Mouse (Mus musculus): ENCODE data around the gene Mycn. TPM values are rescaled to one million over a fixed set of nuclear protein-coding genes. Genes with fewer than 3 reads are reported as not detected.

Gene Mycn
- total RNA-seq (2021): 10 to 100 TPM in 1 of 2 experiments, 1 to 10 TPM in 1; 4.9 to 12.4 TPM
- long read RNA-seq, experiment 1, transcript Mycn-201 (3 exons, 2,674 nt): major isoform, 8 of 10 reads
- long read RNA-seq, experiment 1, partial matches to known transcripts: 0 of 10 reads
- long read RNA-seq, experiment 1, other reads (novel, unspliced or antisense): 0 of 10 reads
- long read RNA-seq, experiment 2, partial matches to known transcripts: 0 of 3 reads
- long read RNA-seq, experiment 2, other reads (novel, unspliced or antisense): 0 of 3 reads

DNA sequence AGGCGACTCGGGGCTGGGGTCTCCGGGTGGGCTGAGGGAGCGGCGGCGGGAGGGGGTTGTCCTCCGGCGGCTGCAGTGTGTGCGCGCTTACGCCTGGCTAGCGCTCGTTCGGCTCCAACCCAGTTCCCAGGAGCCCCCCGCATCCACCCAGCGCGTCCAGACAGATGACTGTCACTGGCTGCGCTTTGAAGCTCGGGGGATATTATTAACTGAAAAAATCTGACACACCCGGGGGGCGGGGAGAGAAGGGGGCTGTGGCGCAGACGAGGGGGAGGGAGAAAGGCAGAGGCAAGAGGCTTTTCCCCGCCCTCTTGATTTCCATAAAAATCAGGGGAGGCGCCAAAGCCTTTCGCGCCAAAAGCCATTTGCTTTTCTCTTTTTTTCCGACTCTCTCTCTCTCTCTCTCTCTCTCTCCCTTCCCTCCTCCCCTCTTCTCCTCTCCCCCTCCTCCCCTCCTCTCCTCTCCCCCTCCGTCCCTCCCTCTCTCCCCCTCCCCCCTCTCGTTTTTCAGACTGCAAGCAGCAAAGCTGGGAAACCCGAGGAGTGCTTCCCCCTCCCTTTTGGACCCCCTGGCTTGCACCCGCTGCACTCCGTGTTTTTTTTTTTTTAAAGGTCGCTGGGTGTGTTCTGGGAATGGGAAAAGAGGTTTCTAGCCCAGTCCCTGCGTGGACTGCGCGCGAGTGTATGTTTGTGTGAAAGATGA, at the start of gene Mycn:
Mycn (minus strand) TSS at position 254 of the 703 bp plus-strand sequence.
- peak; percentile 74 to 85 for DNase-seq

DNA sequence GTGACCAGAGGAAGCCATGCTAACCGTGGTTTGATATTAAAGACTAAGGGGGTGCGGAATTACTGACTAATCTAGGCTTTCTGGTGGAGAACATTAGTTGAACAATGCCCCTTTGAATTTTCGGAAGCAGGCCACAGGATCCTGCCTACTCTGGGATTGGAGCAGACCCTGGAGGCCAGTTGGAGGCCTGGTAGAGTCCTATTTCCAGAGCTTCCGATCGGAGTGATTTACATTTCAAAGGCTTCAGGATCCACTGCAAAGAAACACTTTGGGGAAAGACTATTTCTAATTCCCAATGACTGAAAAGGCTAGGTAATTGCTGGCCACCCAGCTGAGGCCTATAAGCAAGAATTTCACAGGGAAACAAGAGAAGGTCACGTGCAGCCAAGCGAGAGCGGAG, 45.7 kb upstream of the Mycn start:
- no peak for DNase-seq

DNA sequence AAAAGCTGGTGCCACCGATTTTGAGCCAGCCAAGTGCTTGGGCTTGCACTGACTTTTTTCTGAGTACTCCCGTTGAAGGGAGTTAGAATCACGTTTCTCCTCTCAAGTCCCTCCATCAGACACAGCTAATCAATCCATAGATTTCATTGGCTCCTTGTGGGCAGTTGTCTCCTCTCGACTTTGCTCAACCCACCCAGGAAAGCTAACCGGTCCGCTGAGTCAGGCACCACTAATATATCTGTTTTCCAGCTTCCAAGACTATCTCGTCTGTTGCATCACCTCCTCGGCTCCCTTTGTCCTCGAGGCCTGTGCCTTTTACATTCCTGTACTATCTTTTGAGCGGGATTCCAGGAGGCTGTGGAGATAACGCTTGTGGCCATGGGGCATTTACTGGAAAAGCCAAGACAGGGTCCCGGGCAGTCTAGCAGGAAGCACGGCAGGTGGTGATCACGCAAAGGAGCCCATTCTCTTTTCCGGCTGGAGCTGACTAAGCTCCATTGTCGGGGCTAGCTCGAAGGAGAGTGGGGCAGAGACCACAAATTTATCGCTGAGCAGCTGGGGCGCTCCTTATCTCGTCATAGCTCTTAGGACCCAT, 45.0 kb upstream of the Mycn start:
- no peak for DNase-seq

DNA sequence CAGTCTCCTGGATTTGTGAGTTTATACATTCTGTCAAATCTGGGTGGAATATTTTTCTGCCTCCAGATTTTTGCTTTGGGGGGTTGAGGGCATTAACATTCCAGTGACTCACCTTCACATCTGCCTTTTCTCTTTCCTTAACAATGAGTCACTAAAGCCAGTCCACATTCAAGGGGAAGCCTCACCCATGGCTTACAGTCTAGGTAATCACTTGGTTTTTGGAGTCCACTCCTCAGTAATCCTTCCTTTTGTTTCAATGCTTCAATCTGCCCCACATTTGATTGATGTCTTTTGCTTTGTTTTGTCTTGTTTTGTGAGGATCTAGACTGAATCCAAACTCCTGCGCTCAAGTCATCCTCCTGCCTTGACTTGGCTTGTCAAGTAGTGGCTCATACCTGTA, 41.3 kb upstream of the Mycn start:
- DNase-seq: no peak

DNA sequence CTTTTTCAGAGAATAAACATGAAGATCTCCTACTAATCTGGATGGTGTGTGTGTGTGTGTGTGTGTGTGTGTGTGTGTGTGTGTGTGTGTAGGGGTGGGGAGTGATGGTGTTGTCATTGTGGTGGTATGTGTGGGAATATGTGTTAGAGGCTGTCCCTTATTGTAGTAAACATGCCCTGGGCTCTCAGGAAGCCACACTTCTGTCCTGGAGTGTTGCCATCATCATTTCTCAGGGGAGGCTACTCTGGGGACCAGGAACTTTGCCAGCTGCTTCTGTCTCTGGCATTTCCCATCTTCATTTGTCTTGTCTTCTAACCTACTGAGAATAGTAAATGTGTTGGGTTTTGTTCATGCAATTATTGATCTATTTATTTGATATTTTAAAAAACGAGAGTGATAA, 33.7 kb upstream of the Mycn start:
- peak; percentile 43 to 53 for DNase-seq

DNA sequence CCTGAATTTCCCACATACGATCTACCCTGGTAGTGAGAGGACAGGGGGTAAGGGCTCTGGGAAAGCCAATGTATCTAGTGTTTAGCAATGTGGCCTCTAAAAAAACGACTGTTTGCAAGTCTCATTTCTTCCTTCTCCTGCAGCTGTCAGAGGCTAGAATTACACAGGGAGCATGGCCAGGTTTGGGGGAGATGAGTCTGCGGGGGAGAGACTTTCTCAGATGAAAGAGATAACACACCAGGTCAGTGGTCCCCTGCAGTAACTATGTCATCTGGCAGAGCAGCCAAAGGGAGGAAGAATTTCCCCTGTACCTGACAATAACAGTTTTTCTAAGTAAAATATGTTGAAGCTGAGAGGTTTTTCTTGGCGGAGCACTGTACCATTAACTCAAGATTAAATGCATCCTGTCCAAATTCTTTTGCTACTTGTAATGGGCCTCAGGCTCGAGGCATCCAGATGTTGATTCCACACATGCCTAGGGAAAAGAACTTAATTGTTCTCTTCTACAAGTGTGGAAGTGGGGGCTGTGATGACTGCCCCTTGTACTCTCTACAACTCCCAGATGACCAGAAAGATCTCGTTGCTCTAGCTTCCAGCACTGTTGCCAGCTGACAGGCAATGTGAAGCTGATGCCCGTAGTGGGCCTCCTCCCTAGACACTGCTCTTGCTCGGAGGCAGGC, 31.2 kb upstream of the Mycn start:
- no peak for DNase-seq

DNA sequence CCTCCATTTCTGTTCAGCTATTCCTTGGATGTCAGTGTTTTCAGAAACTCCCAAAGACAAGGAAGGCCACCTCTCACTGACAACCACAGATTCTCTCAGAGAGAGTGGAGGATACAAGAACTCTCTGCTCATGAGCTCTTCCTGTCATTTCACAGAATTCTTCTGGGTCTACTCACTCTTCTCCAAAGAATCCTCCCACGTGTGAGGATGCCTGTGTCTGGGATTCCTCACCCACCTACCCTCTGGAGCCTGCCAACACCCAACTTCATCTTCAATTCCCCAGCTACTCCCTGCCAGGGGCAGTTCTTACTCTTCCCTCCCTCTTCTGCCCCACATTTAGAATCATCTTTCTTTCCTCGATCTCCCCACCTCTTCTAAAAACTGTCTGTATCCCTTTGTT, 26.2 kb upstream of the Mycn start:
- DNase-seq: no peak

DNA sequence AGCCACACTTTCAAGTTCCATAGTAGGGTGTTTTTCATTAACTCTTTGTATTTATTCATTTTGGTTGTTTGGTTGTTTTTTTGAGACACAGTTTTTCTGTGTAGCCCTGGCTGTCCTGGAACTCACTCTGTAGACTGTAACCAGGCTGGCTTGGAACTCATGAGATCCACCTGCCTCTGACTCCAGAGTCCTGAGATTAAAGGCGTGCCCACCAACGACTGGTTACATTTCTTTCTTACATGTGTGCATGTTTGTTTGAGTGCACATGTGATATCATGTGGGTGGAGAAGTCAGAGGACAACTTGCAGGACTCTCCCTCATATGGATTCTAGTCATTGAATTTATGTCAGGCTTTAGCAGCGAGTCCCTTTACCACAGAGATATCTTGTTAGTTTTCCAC, 23.1 kb upstream of the Mycn start:
- DNase-seq: no peak

DNA sequence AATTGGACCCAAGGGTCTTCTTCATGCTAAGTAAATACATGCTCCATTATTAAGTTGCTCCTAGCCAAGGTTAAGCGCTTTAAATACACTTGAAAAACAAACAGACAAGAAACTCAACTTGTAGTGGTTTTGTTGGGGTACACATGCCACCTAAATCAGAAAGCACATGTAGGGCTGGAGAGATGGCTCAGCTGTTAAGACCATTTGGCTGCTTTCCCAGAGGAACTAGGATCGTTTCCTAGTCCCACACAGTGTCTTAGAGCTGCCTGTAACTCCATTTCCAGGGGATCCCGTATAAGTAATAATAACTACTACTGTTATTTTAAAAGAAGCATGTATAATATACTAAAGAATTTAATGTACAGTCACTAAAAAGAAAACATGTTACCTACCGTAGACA, 5.9 kb upstream of the Mycn start:
- DNase-seq: no peak

DNA sequence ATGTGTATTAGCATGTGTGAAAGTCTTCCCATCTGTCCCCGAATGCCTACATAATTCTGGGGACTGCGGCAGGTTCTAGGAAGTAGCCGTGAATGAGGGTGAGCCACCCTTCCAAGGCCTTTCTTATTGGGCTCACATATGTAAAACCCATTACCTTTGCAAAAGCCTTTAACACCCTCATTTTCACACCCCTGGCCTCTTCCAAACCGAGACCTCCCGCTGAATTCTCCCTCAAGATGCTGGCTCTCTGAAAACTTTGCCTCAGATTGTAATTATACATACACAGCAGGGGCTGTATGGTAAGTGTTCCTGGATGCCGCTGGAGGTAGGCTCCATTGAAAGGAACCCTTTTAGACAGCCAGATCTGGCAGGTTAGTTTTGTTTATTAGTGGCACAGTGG, 1.6 kb upstream of the Mycn start:
- no peak for DNase-seq

DNA sequence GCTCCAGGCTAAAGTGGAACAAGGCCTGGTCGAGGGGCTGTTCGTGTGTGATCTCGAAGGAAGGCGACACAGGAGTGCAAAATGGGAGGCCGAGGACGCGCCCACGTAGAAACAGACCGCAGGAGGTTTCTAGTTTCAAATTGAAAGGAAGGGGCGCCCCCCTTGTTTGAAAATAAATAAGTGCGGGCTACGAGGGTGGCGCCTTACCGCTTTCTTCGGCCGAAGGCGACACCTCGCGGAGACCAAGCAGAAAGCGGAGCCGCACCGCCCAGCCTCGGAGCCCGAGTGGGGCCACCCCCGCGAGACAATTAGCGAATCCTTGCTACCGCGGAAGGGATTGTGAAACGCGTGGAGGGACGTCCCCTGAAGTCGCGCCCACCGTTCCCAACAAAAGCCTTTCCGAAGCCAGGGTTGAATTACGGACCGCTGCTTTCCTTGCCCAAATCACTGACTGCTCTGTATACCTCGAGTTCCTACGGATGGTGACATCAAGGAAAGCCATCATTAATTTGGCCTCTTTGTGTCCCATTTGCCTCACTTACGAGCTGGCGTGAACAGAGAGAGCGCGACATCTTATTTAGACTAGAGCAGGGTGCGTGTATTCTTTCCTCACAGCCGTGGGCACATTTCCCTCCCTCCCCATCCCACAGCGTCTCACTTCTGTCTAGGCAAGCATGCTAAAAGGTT, 793 bp upstream of the Mycn start:
- peak; percentile 87 to 88 for DNase-seq

DNA sequence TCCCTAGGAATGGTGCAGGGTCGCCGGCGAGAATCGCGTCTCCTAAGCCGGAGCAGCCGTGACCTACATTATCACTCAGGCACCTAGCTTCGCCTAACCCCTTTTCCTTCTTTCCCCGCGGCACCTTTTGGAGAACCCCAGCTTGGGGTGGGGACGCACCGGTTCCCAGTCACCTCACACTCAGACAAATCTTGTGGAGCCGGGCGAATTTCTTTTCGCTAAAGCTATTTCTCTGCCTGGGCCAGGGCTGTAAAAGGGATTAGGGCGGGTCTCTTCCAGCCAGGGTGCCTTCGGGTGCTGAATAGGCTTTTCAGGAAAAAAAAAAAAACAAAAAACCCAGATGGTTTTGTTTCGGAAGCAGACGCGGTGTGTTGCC, 597 bp downstream of the Mycn start:
- DNase-seq: peak; percentile 10 to 20

DNA sequence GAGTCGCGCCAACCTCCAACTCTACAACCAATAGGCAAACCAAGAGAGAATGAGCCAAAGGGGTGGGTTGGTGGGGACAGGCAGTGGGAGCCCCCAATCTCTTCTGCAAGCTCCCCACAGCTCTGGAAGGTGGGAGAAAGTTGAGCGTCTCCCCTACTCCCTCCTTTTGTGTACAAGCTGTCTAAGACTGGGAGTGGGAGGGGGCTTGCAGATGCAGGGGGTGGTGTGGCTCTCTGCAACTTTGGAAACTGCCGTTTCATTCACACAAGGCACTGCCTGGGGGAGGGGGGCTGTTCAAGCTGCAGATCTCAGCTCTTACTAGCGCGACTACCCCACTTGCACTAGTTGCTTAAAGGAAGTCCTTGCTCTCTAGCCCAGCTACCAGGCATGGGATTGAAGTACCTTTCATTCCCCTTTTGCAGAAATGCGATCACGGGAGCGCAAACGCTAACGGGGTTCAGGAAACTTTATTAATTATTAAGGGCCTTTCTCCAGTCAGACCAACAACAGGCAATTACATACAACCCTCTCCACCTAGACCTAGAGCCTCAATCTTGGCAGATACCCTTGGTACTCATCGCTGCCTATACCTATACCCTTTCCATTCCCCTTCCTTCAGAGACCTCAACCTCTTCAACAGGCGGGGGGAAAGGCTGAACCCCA, 1.1 kb downstream of the Mycn start:
- DNase-seq: peak; percentile 15 to 36

DNA sequence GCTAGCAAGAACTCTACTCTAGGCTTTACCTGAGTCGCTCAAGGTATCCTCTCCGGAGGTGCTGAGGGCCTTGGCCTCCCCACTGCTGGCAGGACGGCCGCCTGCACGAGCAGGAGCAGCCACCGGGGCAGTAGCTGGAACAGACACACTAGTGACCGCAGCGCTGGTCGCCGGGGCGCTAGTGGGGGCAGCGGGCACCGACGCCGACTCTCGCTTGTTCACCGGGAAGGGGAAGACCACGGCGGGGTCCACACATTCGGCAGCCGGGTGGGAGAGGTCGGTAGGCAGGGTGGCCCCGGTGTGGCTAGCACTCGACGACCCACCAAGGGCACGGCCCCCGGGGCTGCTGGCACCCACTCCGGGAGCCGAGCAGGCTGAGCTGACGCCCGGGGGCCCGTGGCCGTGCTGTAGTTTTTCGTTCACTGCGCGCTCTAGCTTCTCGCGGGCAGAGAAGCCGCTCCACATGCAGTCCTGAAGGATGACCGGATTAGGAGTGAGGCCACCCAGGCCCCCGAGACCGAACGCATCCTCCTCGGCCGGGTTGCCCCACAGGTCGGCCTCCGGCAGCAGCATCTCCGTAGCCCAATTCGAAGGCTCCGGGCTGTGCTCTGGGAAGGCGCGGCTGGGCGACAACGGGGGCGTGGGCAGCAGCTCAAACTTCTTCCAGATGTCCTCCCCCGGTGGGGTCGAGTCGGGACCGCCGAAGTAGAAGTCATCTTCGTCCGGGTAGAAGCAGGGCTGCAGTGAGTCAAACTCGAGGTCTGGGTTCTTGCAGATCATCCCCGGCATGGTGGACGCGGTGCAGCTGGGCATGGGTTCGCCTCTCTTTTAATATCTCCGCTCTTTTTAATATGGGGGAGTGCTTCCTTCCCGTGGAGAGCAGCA, 1.9 kb downstream of the Mycn start:
- peak; percentile 46 for DNase-seq

DNA sequence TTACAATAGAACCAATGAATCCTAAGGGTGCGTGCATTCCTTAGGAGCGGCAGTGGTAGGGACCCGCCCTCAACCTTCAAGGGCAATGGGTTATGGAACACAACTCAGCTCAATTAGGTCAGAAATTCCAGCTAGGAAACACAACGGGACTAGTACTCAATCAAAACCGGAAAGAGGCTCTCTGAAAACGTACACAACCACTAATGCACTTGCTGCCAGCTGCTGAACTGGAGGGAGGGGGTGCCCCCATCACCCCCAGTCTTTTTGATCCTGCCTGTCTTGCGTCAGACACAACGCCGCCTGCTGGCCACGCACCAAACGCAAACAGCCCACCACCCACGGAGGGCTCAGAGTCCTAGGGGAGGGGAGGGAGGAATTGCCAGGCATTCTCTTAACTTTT, 2.9 kb downstream of the Mycn start:
- peak; percentile 50 to 65 for DNase-seq

DNA sequence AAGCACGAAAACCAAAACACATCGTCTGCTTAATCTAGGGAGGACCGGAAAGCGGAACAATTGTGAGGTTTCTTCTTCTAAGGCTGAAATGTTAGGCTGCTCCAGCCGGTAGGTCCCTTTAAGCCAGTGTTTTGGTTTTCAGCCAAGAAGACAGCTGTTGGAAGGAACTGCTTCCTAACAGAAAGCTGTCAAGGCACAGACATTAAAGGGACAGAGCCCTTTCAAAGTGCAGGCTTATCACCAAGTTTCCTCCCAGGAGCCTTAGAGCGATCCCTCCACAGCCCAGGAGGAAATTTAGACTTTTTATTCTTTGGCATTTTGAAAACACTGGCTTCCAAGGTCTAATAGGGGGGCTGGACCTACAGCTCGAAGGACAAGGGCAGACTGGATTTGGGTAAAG, 3.4 kb downstream of the Mycn start:
- peak; percentile 28 to 71 for DNase-seq

DNA sequence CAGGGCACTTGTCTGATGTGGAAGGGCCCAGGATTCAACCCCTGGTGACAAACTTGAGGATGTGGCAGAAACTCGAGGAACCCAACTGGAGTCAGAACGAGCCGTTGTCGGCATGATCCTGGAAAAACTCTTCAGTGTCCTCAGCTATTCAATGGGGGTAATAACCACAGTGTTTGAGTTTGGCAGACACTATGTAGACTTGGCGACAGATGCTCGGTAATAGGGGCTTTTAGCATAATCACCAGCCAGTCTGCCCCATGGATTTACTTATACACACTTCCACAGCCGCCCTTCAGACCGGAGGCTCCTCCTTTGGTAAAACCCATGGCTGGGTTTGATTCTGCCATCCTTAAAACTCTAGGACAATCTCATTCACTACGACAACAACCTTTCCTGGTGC, 4.0 kb downstream of the Mycn start:
- no peak for DNase-seq

DNA sequence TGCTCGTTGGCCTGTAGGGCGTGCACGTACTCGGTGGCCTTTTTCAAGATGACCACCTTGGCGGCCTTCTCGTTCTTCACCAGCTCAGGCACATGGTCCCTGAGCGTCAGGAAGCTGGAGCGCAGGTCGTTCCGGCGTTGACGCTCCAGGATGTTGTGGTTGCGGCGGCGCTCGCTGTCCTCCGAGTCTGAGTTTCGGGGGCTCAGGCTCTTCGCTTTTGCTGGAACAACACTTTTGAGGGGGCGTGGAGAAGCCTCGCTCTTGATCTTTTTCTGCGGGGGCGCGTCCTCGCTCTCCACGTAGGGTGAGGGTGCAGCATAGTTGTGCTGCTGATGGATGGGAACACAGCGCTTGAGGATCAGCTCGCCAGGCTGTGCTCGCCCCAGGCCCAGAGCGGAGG, 4.6 kb downstream of the Mycn start:
- no peak for DNase-seq

DNA sequence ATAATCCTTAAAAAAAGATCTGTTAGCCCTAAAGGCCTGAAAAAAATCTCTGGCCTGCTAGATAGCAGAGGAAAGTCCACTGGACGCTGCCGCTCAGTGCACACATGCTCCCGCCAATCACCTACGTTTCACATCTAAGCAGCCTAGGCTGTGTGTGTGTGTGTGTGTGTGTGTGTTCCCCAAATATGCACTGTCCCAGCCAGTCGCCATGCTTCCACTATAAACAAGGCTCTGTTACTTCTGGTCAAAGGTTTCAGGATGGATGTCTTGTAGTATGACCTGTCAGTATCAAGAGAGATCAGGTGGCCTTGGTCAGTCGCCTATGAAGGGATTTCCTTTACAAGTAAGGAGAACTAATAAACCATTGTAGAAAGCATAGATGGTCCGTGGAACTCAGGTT, 9.5 kb downstream of the Mycn start:
- no peak for DNase-seq

DNA sequence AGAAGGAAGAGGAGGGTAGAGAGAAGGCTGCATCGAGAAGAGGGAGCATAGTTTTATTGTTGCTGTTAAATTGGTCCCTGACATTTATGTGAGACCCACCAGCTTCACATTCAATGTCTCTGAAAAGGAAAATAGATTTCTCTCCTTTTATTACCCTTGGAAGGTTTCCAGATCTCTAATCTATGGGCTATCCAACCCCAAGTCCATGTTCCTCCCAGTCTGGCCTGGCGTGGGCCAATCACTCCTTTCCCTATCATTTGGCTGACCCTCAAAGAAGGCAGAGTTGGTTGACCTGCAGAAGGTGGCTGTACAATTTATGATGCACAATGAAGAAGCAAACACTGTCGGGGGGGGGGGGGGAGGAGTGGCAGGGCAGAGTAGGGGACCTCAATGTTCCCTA, 13.5 kb downstream of the Mycn start:
- no peak for DNase-seq

DNA sequence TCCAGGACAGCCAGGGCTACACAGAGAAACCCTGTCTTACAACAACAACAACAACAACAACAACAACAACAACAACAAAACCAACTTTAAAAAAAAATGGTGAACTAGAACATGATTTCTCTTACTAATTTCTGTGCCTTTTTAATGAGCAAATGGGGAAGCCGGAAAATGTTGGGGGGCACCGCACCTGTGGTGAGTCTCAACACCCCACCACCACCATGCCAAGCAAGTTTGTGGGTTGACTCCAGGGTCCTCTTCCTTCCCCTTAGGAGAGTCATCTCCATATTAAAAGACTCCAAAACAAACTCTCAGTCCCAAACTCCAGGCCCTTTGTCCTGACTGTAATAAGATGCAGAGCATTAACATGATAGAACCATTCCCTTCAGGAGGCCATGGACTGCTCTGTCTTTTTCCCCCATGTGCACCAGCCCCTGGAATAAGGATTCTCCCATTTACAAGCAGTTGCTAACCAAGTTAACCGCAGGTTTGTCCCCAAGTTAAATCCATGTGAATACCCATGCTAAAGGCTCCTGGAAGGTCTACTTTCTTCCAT, 14.7 kb downstream of the Mycn start:
- DNase-seq: no peak

Measured in adrenal gland, postnatal 36 days (tissue).